Mouse (Mus musculus) embryonic fibroblast, embryonic 13.5 days (primary cell): ENCODE data around the gene Cntn2.

Source experiments
- CTCF ChIP-seq: IDR thresholded peaks from 2 replicates; pipeline ENCODE4 v1.5.1; 2011; ENCODE audit warnings: mild to moderate bottlenecking, control low read depth, low read length, moderate library complexity, borderline replicate concordance; ENCODE audit not compliant: insufficient read depth
- POLR2A ChIP-seq: IDR thresholded peaks from 2 replicates; pipeline ENCODE4 v1.6.1; 2011; ENCODE audit warnings: low read depth, mild to moderate bottlenecking, control low read depth, low read length, moderate library complexity

DNA sequence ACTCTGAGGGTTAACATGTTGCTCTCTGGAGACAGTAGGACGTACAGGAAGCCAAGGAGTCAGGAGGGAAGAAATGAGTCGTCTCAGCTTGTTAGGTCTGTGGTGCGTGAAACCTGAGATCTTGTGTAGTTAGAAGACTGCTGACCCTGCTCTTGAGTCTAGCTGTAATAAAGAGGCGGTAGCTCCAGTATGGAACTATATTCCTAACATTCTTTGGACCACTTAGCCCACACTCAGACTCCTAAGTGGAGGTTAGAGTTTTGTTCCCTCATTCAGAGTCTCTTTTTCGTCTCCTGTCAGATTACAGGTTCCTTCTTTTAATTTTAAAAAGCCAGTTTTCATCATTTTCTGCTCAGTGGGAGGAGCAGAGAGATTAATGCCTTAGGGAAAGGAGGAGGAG lies 78.4 kb downstream of the Cntn2 start:
- no peak for TF ChIP-seq CTCF
- no peak for TF ChIP-seq POLR2A
